ENCODE assay signal across 8 mouse cellular contexts in the genomic region with DNA sequence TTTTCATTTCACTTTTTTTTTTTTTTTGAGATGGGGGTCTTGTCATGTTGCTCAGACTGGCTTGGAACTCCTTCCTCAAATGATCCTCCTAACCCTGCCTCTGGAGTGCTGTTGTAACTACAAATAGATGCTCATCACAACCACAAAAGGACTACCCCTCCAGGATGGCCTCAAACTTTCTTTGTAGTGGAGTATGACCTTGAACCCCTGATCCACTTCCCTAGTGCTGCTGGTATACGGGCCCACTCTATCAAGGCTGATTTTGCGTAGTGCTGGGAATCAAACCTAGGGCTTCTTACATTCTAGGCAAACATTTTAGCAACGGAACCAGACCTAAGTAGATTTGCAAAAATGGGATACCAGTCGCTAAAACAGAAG. TPM values are rescaled to one million over a fixed set of nuclear protein-coding genes. Genes with fewer than 3 reads are reported as not detected.
DNase-seq lines count a peak whose midpoint lies in the region; ATAC-seq lines count a peak whose summit lies in the region.

No protein-coding gene starts in this region.

- H3K4me1 ChIP-seq in heart, embryonic 12.5 days (replicated peaks), result peaks cover 12% of the 10 kb centered on the region
- H3K4me1 ChIP-seq in forebrain, embryonic 16.5 days (replicated peaks; ENCODE audit: control insufficient read depth, insufficient read depth, low read length), result peaks cover 10% of the 10 kb centered on the region
- peaks cover 59% of the 10 kb centered on the region for H3K4me1 ChIP-seq in liver, embryonic 15.5 days (replicated peaks)

- no peak for DNase-seq in heart, postnatal 25 days (ENCODE audit: low spot score)
- DNase-seq in R1 (ENCODE audit: low read depth, low spot score), result peak; percentile 50
- peak; percentile 28 for DNase-seq in testis, postnatal 14 days (ENCODE audit: low spot score)
- no peak for DNase-seq in right cerebral cortex, postnatal 4 days
- no peak for DNase-seq in ovary, postnatal 14 days (ENCODE audit: low spot score)

- H3K27ac ChIP-seq in heart, embryonic 12.5 days (ENCODE audit: poor library complexity, severe bottlenecking), result peak overlapping the region; percentile 69; the same call in 1 of the 2 replicates
- no peak overlapping the region for H3K27ac ChIP-seq in forebrain, embryonic 16.5 days (ENCODE audit: low read length)
- H3K27ac ChIP-seq in liver, embryonic 15.5 days (replicated peaks), result peak overlapping the region; percentile 88

- H3K9me3 ChIP-seq in heart, embryonic 12.5 days (replicated peaks), result no peaks in the 10 kb centered on the region
- H3K9me3 ChIP-seq in forebrain, embryonic 16.5 days (ENCODE audit: control insufficient read depth, low read length), result no peaks in the 10 kb centered on the region
- no peaks in the 10 kb centered on the region for H3K9me3 ChIP-seq in liver, embryonic 15.5 days (replicated peaks)

- H3K9ac ChIP-seq in heart, embryonic 12.5 days, result peak overlapping the region; percentile 65; the same call in 1 of the 2 replicates
- H3K9ac ChIP-seq in forebrain, embryonic 16.5 days (replicated peaks; ENCODE audit: low read depth, low read length), result no peak overlapping the region
- H3K9ac ChIP-seq in liver, embryonic 15.5 days, result peak overlapping the region; percentile 89

- H3K27me3 ChIP-seq in heart, embryonic 12.5 days (replicated peaks), result no peaks in the 10 kb centered on the region
- no peaks in the 10 kb centered on the region for H3K27me3 ChIP-seq in forebrain, embryonic 16.5 days (replicated peaks; ENCODE audit: control insufficient read depth, insufficient read depth, low read length)
- no peaks in the 10 kb centered on the region for H3K27me3 ChIP-seq in liver, embryonic 15.5 days

- ATAC-seq in heart, embryonic 12.5 days (ENCODE audit: insufficient number of reproducible peaks, low FRiP score), result no peak
- ATAC-seq in forebrain, embryonic 16.5 days, result no peak
- no peak for ATAC-seq in liver, embryonic 15.5 days (ENCODE audit: insufficient read depth)

- no peaks in the 10 kb centered on the region for H3K36me3 ChIP-seq in heart, embryonic 12.5 days
- H3K36me3 ChIP-seq in forebrain, embryonic 16.5 days (ENCODE audit: control insufficient read depth, insufficient read depth), result no peaks in the 10 kb centered on the region
- H3K36me3 ChIP-seq in liver, embryonic 15.5 days (replicated peaks), result no peaks in the 10 kb centered on the region

- H3K4me2 ChIP-seq in heart, embryonic 12.5 days, result peak overlapping the region; percentile 94
- peak overlapping the region; percentile 58 for H3K4me2 ChIP-seq in forebrain, embryonic 16.5 days (ENCODE audit: low read length)
- H3K4me2 ChIP-seq in liver, embryonic 15.5 days, result peak overlapping the region; percentile 89

- 17% methylated on average over 4 of the region's 4 CpGs for WGBS in heart, embryonic 12.5 days
- WGBS in forebrain, embryonic 16.5 days, result 17% methylated on average over 4 of the region's 4 CpGs
- WGBS in liver, embryonic 15.5 days (ENCODE audit: insufficient replicate concordance), result 6% methylated on average over 4 of the region's 4 CpGs

- peak overlapping the region; percentile 92 for H3K4me3 ChIP-seq in heart, embryonic 12.5 days
- peak overlapping the region; percentile 90 for H3K4me3 ChIP-seq in forebrain, embryonic 16.5 days (replicated peaks; ENCODE audit: low read length)
- peak overlapping the region; percentile 85 for H3K4me3 ChIP-seq in liver, embryonic 15.5 days (replicated peaks)

- intact Hi-C loops in heart, postnatal 25 days (cut with DNase I), result loop anchor here (5.0 to 10.0 kb wide), 2 partner anchors 126 to 187 kb away; no protein-coding TSS in a partner anchor

RNA-seq across cellular contexts. Expression of a gene that starts 0.9 kb away (rescaled TPM):
- 108 and 115 TPM in 2 replicates for polyA plus RNA-seq in heart, embryonic 12.5 days (2016; fragmentation: Nextera tagmentation; extraction: Ambion mirVana)
- total RNA-seq in heart, postnatal 25 days (2021), result 100 to 1,000 TPM; 126 to 132 TPM
- polyA plus RNA-seq in forebrain, embryonic 16.5 days (2015; fragmentation: Nextera tagmentation; extraction: Ambion mirVana), result 11.4 and 13.0 TPM in 2 replicates
- 17.0 and 18.0 TPM in 2 replicates for polyA plus RNA-seq in liver, embryonic 15.5 days (2015; fragmentation: Nextera tagmentation; extraction: Ambion mirVana)

Comparison
In these comparisons a context has a peak if more than half of its experiments do, and no peak if none do; other contexts are left out.
1. DNase-seq: peak in R1 (single experiment) and testis, postnatal 14 days (single experiment); none in heart, postnatal 25 days (single experiment), right cerebral cortex, postnatal 4 days (single experiment) and ovary, postnatal 14 days (single experiment).
2. Peak in every context shown above with its lines, with median percentiles within 50 percentile points of each other: H3K4me2 ChIP-seq and H3K4me3 ChIP-seq.